Mouse (Mus musculus) olfactory bulb, adult 2 months (tissue): ENCODE measurements around the gene Slc8a2.

Experiments used
- CTCF ChIP-seq: fragments of 200-500 bp; IDR thresholded peaks from 2 replicates; pipeline ENCODE4 v1.5.1; 2012; ENCODE audit warnings: low read depth, mild to moderate bottlenecking, low read length, moderate library complexity; ENCODE audit not compliant: insufficient read depth
- POLR2A ChIP-seq: fragments of 200-500 bp; IDR thresholded peaks from 2 replicates; pipeline ENCODE4 v1.6.1; 2012; ENCODE audit warnings: mild to moderate bottlenecking, low read depth, low read length, moderate library complexity; ENCODE audit not compliant: insufficient read depth

- TF ChIP-seq POLR2A (no peak), CTCF (no peak)
These were observed 26.6 kb downstream of the Slc8a2 start for GRCm38 (mm10) chr7:16156105-16156714.
